Mouse (Mus musculus): ENCODE results near the gene Thoc6.

The Thoc6 gene
- long read RNA-seq, experiment 1, transcript Thoc6-204 (14 exons, 1,431 nt), result major isoform, 6 of 17 reads
- long read RNA-seq, experiment 1, transcript Thoc6-202 (14 exons, 1,450 nt), result minor isoform, 5 of 17 reads
- long read RNA-seq, experiment 1, partial matches to known transcripts, result 1 of 17 reads
- long read RNA-seq, experiment 1, other reads (novel, unspliced or antisense), result 2 of 17 reads
- long read RNA-seq, experiment 2, transcript Thoc6-201 (13 exons, 1,504 nt), result major isoform, 6 of 18 reads
- long read RNA-seq, experiment 2, transcript Thoc6-204 (14 exons, 1,431 nt), result minor isoform, 5 of 18 reads
- long read RNA-seq, experiment 2, partial matches to known transcripts, result 1 of 18 reads
- long read RNA-seq, experiment 2, other reads (novel, unspliced or antisense), result 2 of 18 reads

DNA sequence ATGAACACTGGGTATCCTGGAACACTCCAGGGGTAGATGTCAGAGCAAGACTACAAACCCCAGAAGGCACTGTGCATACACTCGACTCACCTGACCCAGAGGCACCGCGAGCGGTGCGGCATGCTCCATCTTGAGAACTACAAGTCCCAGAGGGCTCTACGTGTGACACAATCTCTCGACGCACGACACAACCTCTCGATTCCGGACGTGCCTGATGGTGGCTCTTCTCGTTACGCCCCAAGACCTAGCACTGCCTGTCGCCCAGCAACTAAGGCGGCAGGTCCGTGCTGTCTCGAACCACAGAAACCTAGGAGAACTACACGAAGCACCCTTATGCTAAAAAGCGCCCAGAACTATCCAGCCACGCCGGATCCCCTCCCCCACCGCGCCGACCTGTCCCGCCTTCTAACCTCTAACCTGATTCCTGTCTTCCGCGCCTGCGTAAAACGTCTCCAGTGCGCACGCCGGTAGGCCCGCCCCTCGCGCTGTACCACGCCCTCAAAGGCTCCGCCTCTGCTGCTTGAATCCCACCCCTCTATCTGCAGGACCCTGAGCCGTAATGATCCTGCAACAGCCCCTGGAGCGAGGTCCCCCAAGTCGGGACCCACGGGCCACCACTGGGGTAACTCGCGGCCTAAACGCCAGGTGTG lies at the start of gene Thoc6, which contains the start of gene Hcfc1r1:
Thoc6 (minus strand) TSS at position 459 of the 650 bp plus-strand sequence.
Hcfc1r1 (plus strand) TSS at position 173 of the 650 bp plus-strand sequence.
- intact Hi-C loops (cut with DNase I), result no loop called here

DNA sequence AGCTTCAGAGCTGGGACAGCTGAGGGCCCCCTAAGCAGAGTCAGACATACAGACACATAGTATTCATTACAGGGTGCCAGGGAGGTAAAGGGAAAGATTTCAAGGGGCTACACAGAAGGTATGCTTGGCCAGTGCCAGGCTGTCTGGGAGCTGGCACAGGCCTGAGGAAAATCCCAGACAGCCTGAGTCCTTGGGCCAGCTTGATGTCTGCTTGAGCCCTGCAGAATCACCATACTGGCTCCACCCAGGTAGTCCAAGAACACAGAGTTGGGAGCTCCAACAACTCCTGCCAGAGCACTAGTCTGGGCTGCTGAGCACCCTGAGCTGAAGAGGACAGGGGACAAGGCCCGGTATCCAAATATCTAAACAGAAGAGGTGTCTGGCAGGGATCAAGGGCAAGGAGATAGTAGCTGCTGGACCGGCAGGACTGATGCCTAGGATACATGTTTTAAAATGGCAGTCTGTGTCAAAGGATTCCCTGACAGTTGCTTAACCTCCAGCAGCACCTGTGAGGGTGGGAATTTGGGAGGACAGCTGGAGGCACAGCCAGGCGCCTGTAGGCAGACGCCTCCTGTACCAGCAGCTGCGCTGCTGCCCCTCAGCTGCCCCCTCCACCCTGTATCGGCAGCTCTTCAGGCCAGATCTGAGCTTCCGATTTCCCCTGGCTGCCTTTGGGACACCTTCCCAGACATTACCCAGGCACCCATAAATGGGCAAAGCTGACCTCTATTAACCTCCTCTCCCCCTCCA lies 48.9 kb upstream of the Thoc6 start, which contains the start of gene 1520401A03Rik:
1520401A03Rik (minus strand) TSS at position 408 of the 750 bp plus-strand sequence.
- intact Hi-C loops (cut with DNase I), result no loop called here

DNA sequence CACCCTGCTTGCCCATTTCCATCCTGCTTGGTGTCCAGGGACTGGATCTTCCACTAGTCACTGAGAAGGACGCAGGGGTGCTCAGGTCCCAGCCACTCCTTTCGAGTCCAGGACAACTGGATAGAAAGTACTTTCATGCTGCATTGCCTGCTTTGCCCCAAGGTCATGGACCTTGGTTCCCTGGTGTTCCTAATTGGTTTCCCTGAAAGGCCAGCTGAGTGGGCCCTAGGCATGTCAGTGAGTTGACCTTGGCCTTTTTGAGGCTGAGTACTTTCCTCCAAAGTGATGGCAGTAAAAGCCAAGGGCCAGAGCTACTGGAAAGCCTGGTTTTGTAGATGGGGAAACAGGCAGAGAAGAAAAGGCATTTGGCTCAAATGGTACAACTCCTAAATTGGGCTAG lies 48.2 kb upstream of the Thoc6 start:
- intact Hi-C loops (cut with DNase I), result no loop called here

GRCm38 (mm10) chr17:23719455-23719854 lies 45.8 kb upstream of the Thoc6 start:
- intact Hi-C loops (cut with DNase I), result no loop called here

DNA sequence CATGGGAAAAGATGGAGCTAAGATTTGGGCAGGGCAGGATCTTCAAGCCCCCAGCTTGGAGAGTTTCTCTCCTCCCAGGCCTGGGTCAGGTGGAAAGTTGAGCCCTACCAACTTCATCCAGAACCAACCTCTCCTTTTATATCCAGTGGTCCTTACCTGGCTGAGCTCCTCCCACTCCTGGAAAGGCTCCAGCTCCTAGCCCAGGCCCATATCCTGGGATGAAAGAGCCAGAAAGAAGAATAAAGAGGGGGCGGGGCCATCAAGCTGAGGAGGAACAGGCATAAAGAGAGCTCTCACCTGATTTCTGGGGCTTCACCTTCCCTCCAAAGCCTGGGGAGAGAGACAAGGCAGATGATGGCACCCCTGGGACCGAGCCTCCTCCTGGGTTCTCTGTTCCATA lies 43.3 kb upstream of the Thoc6 start:
- intact Hi-C loops (cut with DNase I), result no loop called here

GRCm38 (mm10) chr17:23706212-23706611 lies 32.5 kb upstream of the Thoc6 start:
- intact Hi-C loops (cut with DNase I), result no loop called here

DNA sequence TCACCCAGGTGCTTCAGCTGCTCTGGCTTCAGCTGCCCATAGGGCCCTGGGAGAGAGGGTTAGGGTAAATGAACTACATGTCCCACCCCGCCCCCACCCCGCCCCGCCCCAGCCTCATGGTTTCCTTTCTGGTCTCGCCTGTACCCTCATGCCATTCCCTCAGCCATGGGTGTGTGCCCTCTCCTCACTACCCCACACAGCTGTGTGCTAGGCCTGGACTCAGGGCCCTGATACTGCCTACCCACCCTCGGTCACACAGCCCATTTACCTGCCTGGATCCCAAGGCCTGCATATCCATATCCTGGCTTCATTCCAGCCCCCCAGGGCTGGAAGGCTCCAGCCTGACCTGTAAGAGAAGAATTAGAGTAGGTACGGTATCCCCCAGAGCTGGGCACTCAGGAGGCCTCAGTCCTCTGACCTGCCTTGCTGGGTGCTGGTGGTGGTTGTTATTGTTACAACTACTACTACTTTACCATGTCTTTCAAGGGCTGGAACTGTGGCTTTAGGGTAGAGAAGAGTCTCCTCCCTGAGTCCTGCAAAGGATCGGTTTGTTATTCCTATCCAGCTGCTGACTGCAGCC lies 31.9 kb upstream of the Thoc6 start:
- intact Hi-C loops (cut with DNase I), result loop anchor here (2.0 kb wide), 1 partner anchor 133 kb away; no protein-coding TSS in a partner anchor

DNA sequence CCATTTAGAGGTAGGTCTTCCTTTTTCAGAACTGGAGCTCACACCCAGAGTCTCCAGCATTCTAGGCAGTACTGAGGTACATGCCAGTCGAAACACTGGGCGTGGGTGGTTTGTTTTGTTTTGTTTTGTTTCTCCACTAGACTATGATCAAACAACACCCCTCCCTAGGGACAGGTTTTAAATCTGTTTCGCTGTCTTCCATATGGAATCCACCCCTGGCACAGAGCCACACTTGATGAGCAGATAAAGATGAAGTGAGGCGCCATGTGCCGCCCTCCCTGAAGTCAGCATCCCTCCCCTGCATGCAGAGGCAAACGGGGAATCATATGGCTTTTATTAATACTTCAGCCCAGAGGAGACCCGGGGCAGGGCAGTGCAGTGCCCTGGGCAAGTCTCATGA lies 31.1 kb upstream of the Thoc6 start:
- intact Hi-C loops (cut with DNase I), result loop anchor here (2.0 to 5.0 kb wide), 2 partner anchors 42 to 132 kb away; partner anchors contain the start of gene Bicdl2

GRCm38 (mm10) chr17:23703301-23703700 lies 29.6 kb upstream of the Thoc6 start:
- intact Hi-C loops (cut with DNase I), result loop anchor here (5.0 kb wide), 1 partner anchor 41 kb away; the partner anchor contains the start of gene Bicdl2

GRCm38 (mm10) chr17:23700079-23700478 lies 26.4 kb upstream of the Thoc6 start:
- intact Hi-C loops (cut with DNase I), result loop anchor here (5.0 kb wide), 1 partner anchor 38 kb away; the partner anchor contains the start of gene Bicdl2

DNA sequence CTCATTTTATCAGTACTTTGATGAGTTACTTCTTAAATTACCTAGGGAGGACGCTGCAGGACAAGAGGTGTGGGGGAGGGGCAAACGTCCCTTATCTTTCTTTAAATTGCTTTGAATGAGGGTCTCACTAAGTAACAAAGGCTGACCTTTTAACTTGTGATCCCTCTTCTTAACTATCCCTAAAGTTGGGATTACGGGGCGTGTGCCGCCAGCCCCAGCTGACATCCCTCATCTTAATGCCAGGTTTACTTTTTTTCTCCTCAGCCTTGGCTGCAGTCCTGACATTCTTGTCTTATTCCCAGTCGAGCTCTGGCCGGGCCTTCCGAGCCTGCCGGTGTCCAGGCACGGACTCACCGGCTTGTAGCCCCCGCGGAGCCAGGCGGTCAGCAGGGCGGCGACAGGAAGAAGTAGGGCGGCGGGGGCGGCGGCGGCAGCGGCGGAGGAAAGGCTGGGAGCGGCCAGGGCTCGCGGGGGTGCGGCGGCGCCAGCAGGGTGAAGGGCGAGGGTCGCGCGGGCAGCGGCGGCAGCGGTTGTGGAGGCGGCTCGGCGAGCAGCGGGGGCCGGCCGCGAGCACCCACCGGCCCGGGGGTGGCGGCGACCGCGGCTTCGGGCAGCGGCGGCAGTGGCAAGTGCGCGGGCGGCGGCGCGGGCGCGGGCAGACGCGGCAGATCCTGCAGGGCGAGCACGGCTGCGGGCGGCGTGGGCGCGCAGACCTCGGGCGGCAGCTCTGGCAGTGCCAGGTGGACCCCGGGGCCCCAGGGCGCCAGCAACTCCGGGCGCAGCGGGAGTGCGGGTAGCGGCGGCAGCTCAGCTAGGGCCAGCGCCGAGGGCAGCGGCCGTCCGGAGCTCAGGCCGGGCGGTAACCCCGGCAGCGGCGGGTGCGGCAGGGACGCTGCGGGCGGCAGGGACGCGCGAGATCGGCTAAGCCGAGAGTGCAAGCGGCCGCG lies 25.7 kb upstream of the Thoc6 start:
- intact Hi-C loops (cut with DNase I), result loop anchor here (5.0 kb wide), 1 partner anchor 37 kb away; the partner anchor contains the start of gene Bicdl2

GRCm38 (mm10) chr17:23695801-23696200 lies 22.1 kb upstream of the Thoc6 start:
- intact Hi-C loops (cut with DNase I), result no loop called here

DNA sequence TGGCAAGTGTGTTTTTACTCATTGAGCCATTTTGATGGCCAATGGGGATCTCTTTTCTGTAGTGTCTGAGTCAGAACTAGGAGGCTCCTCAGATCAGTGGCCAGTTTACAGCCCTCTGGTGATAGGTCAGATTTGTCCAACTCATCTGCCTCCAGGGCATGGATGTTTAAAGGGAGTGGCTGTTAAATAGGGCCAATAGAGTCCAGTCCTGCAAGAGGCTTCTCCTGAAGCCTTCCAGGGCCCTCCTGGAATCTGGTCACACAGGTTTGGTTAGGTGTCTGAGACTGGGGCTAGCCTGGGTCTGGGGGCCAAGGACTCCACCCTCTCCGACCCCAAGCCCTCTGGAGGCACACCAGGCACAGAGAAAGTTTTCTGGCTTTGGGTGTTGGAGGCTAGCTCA lies 20.8 kb upstream of the Thoc6 start:
- intact Hi-C loops (cut with DNase I), result no loop called here

DNA sequence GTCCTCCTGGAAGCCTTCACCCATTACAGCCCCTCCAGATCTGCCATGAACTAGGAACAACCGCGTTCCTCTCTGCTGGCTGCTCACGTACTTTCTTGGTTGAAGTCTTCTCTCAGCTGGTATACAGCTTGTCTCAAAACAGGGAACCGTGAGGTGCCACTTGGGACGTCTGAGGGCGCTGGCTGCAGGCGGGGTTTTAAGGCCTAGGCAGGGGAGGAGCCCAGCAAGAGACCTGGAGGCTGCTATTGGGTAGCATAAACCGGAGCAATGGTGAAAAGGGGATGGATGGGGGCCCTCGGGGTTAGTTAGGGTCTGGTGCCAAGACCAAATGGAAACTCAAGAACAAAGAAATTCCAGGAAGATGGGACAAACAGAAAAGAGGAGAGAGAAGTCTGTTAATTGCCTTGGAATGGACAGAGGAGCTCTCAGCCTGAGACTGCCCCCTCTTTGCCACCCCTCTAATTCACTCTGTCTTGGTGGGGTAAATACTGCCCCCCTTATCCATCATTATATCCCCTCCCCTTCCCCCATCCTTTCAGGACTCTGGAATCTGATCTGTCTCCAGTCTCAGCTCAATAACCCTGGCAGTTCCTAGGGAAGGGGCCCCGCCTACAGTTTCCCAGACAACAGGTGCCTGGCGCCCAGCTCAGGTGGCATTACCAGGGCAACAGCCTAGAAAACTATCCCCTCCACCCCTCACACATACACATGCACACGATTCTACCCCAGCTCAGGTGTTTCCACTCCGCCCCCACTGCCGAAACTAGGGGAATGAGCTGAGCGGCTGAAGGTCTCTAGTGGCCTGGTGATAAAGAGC lies 10.4 kb upstream of the Thoc6 start, which contains the start of gene Cldn9:
Cldn9 (minus strand) TSS at position 171 of the 817 bp plus-strand sequence.
- intact Hi-C loops (cut with DNase I), result no loop called here

- intact Hi-C loops (cut with DNase I), result no loop called here
Measured at GRCm38 (mm10) chr17:23683226-23683625, 9.5 kb upstream of the Thoc6 start.

DNA sequence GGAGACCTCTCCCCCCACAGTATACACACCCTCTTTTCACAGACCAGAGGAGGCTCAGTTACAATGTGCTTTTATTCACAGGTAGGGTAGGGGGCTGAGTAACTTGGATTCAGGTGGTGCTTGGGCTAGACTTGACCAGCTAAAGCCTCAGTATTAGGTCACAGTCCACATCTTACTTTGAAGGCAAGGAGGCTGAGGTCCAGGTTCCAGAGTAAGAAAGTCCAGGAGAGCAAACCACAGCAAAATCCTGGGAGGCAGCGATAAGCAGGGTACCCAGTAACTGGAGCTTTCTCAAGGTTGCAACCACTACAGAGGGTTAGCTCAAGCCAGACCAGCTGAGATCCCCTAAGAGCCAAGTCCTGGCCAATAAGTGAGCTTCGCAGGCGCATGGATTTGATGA lies 8.8 kb upstream of the Thoc6 start:
- intact Hi-C loops (cut with DNase I), result no loop called here

GRCm38 (mm10) chr17:23682092-23682491 lies 8.4 kb upstream of the Thoc6 start:
- intact Hi-C loops (cut with DNase I), result no loop called here

- intact Hi-C loops (cut with DNase I), result no loop called here
Measured at GRCm38 (mm10) chr17:23681086-23681485, 7.4 kb upstream of the Thoc6 start.

- intact Hi-C loops (cut with DNase I), result no loop called here
Measured at GRCm38 (mm10) chr17:23680336-23680735, 6.7 kb upstream of the Thoc6 start.
